Mouse (Mus musculus) testis, adult 2 months (tissue): ENCODE results near the gene Dennd2a.

Experiments
- CTCF ChIP-seq: fragments of 200-500 bp; IDR thresholded peaks from 2 replicates; pipeline ENCODE4 v1.5.1; 2012; ENCODE audit warnings: low read depth, mild to moderate bottlenecking, inconsistent platforms, low read length, moderate library complexity; ENCODE audit not compliant: control insufficient read depth, insufficient read depth, insufficient replicate concordance
- POLR2A ChIP-seq: fragments of 200-500 bp; IDR thresholded peaks from 2 replicates; pipeline ENCODE4 v1.6.1; 2012; ENCODE audit warnings: low read depth, mild to moderate bottlenecking, inconsistent platforms, low read length, moderate library complexity; ENCODE audit not compliant: control insufficient read depth

GRCm38 (mm10) chr6:39606056-39606455 is 48.4 kb upstream of the Dennd2a start:
- TF ChIP-seq POLR2A: no peak
- TF ChIP-seq CTCF: no peak
